Mouse (Mus musculus) bone marrow, adult 2 months (tissue): ENCODE data around the gene Camta1. TPM values are rescaled to one million over a fixed set of nuclear protein-coding genes. Genes with fewer than 3 reads are reported as not detected.

Experiments used
- H3K27ac ChIP-seq: fragments of 200-500 bp; 2 replicates; pipeline ENCODE4 v1.5.1; 2012; ENCODE audit warnings: low read depth, mild to moderate bottlenecking, control low read depth, inconsistent platforms, low read length; ENCODE audit not compliant: control insufficient read depth, poor library complexity, insufficient read depth
- H3K4me1 ChIP-seq: fragments of 200-500 bp; 2 replicates; pipeline ENCODE4 v1.6.1; 2011; ENCODE audit warnings: low read length; ENCODE audit not compliant: control insufficient read depth, insufficient read depth
- H3K4me3 ChIP-seq: fragments of 200-500 bp; replicated peaks from 2 replicates; pipeline ENCODE3; 2011; ENCODE audit warnings: mild to moderate bottlenecking, low read depth, low read length, control low read depth; ENCODE audit not compliant: control insufficient read depth
- CTCF ChIP-seq: fragments of 200-500 bp; IDR thresholded peaks from 2 replicates; pipeline ENCODE4 v1.5.1; 2011; ENCODE audit warnings: low read length, control low read depth; ENCODE audit not compliant: control insufficient read depth, insufficient read depth
- POLR2A ChIP-seq: fragments of 200-500 bp; IDR thresholded peaks from 2 replicates; pipeline ENCODE4 v1.6.1; 2011; ENCODE audit warnings: low read depth, mild to moderate bottlenecking, control low read depth, low read length, borderline replicate concordance; ENCODE audit not compliant: control insufficient read depth
- WGBS: fragments of 180-500 bp; shearing (Covaris S2); methylation state at CpG from one replicate; pipeline ENCODE4 v1.1.7; 2018; 5-methylcytosine and 5-hydroxymethylcytosine counted together
- polyA plus RNA-seq: library from polyadenylated mRNA; stranded (reverse); fragments of >200 nt; gene quantifications from 2 replicates; pipeline ENCODE4 v1.2.4, GENCODE M21; 2011; ENCODE audit warnings: low replicate concordance; ENCODE audit not compliant: missing spikeins, insufficient read depth, insufficient read length

Gene Camta1
- polyA plus RNA-seq, 1 experiment: 26.6 TPM

GRCm38 (mm10) chr4:151200316-151200715 lies 661.4 kb downstream of the Camta1 start:
- H3K27ac ChIP-seq: no peak overlapping the region
- TF ChIP-seq CTCF (no peak), POLR2A (no peak)
- no peaks in the 10 kb centered on the region for H3K4me1 ChIP-seq
- 82% methylated on average over 9 of the region's 9 CpGs for WGBS
- no peak overlapping the region for H3K4me3 ChIP-seq

GRCm38 (mm10) chr4:151195126-151195525 lies 666.5 kb downstream of the Camta1 start:
- H3K27ac ChIP-seq: no peak overlapping the region
- H3K4me1 ChIP-seq: no peaks in the 10 kb centered on the region
- no peak overlapping the region for H3K4me3 ChIP-seq
- WGBS: 44% methylated on average over 10 of the region's 10 CpGs
- TF ChIP-seq CTCF (no peak), POLR2A (no peak)

GRCm38 (mm10) chr4:151194715-151195097 lies 667.0 kb downstream of the Camta1 start:
- H3K4me3 ChIP-seq: no peak overlapping the region
- no peaks in the 10 kb centered on the region for H3K4me1 ChIP-seq
- 52% methylated on average over 4 of the region's 4 CpGs for WGBS
- H3K27ac ChIP-seq: no peak overlapping the region
- no peak for TF ChIP-seq CTCF
- TF ChIP-seq POLR2A: no peak

GRCm38 (mm10) chr4:151194030-151194714 lies 667.5 kb downstream of the Camta1 start:
- Histone ChIP-seq H3K4me3 (no peak overlapping the region), H3K4me1 (no peaks in the 10 kb centered on the region), H3K27ac (no peak overlapping the region)
- 56% methylated on average over 11 of the region's 11 CpGs for WGBS
- TF ChIP-seq CTCF (no peak), POLR2A (no peak)

GRCm38 (mm10) chr4:151186447-151186846 lies 675.2 kb downstream of the Camta1 start:
- 15% methylated on average over 8 of the region's 8 CpGs for WGBS
- Histone ChIP-seq H3K27ac (no peak overlapping the region), H3K4me3 (no peak overlapping the region), H3K4me1 (no peaks in the 10 kb centered on the region)
- TF ChIP-seq POLR2A (no peak), CTCF (no peak)

GRCm38 (mm10) chr4:151185750-151186149 lies 675.9 kb downstream of the Camta1 start:
- Histone ChIP-seq H3K27ac (no peak overlapping the region), H3K4me3 (no peak overlapping the region), H3K4me1 (no peaks in the 10 kb centered on the region)
- 22% methylated on average over 1 of the region's 1 CpGs for WGBS
- TF ChIP-seq POLR2A (no peak), CTCF (no peak)

GRCm38 (mm10) chr4:151180394-151180902 lies 681.2 kb downstream of the Camta1 start:
- TF ChIP-seq POLR2A: no peak
- no peak for TF ChIP-seq CTCF
- WGBS: 57% methylated on average over 7 of the region's 7 CpGs
- no peak overlapping the region for H3K4me3 ChIP-seq
- H3K4me1 ChIP-seq: no peaks in the 10 kb centered on the region
- H3K27ac ChIP-seq: no peak overlapping the region

GRCm38 (mm10) chr4:151179639-151180038 lies 682.0 kb downstream of the Camta1 start:
- WGBS: 56% methylated on average over 3 of the region's 3 CpGs
- Histone ChIP-seq H3K4me3 (no peak overlapping the region), H3K27ac (no peak overlapping the region), H3K4me1 (no peaks in the 10 kb centered on the region)
- no peak for TF ChIP-seq POLR2A
- no peak for TF ChIP-seq CTCF
